Mouse (Mus musculus) heart, adult 2 months (tissue): ENCODE data around the gene Aoc3. TPM values are rescaled to one million over a fixed set of nuclear protein-coding genes. Genes with fewer than 3 reads are reported as not detected.
"Not testable (repeated sequence)": the region's sequence is repeated elsewhere in the genome, so short reads cannot be mapped to it uniquely, and the experiment has no call there.

Experiments
- DNase-seq, 2 experiments: peaks; one replicate each; pipeline ENCODE4 v3.0.0; 2021
- H3K27ac ChIP-seq: fragments of 200-600 bp; 2 replicates; pipeline ENCODE4 v1.8.1; 2022
- H3K27me3 ChIP-seq: fragments of 200-500 bp; 2 replicates; pipeline ENCODE4 v1.6.1; 2012; ENCODE audit warnings: mild to moderate bottlenecking, low read length, inconsistent platforms, mixed read lengths; ENCODE audit not compliant: control insufficient read depth, insufficient read depth
- H3K36me3 ChIP-seq: fragments of 200-500 bp; 2 replicates; pipeline ENCODE4 v1.6.1; 2012; ENCODE audit warnings: low read length, inconsistent platforms; ENCODE audit not compliant: control insufficient read depth, insufficient read depth
- H3K4me1 ChIP-seq: fragments of 200-500 bp; 2 replicates; pipeline ENCODE4 v1.6.1; 2011; ENCODE audit warnings: low read length; ENCODE audit not compliant: control insufficient read depth, insufficient read depth
- H3K4me3 ChIP-seq: fragments of 200-600 bp; 2 replicates; pipeline ENCODE4 v1.8.1; 2022
- H3K79me2 ChIP-seq: fragments of 200-500 bp; replicated peaks from 2 replicates; pipeline ENCODE4 v1.6.1; 2012; ENCODE audit warnings: mild to moderate bottlenecking, inconsistent platforms, low read length, moderate library complexity, mixed read lengths; ENCODE audit not compliant: control insufficient read depth, insufficient read depth
- H3K9ac ChIP-seq: fragments of 200-500 bp; 2 replicates; pipeline ENCODE4 v1.6.1; 2012; ENCODE audit warnings: low read depth, mild to moderate bottlenecking, control low read depth, inconsistent platforms, low read length, mixed read lengths
- CTCF ChIP-seq: fragments of 200-600 bp; IDR thresholded peaks from 2 replicates; pipeline ENCODE4 v1.8.1; 2022; ENCODE audit warnings: antibody characterized with exemption, mild to moderate bottlenecking, moderate library complexity
- EP300 ChIP-seq: fragments of 200-500 bp; IDR thresholded peaks from 2 replicates; pipeline ENCODE4 v1.6.1; 2011; ENCODE audit warnings: low read depth, low read length, control low read depth; ENCODE audit not compliant: insufficient read depth
- POLR2A ChIP-seq: fragments of 200-500 bp; IDR thresholded peaks from 2 replicates; pipeline ENCODE4 v1.6.1; 2011; ENCODE audit warnings: mild to moderate bottlenecking, low read depth, low read length, control low read depth; ENCODE audit not compliant: insufficient read depth
- WGBS: fragments of 180-500 bp; shearing (Covaris S2); methylation state at CpG from one replicate; pipeline ENCODE4 v1.1.7; 2018; 5-methylcytosine and 5-hydroxymethylcytosine counted together
- intact Hi-C: fragments of 180-260 bp; cut with DNase I; formaldehyde crosslinking; loops from one replicate; pipeline ENCODE4 v1.15.1; 2025
- polyA plus RNA-seq: library from polyadenylated mRNA; depleted of rRNA; stranded (reverse); fragments of >200 nt; gene quantifications from 2 replicates; pipeline ENCODE4 v1.2.3, GENCODE M21; 2012
- total RNA-seq, 2 experiments: library from RNA; stranded (reverse); gene quantifications; 2 replicates each; pipeline ENCODE4 v1.2.3; 2021

Gene Aoc3
- total and polyA plus RNA-seq, 3 experiments, result 11.5 to 21.8 (median 13.3) TPM

DNA sequence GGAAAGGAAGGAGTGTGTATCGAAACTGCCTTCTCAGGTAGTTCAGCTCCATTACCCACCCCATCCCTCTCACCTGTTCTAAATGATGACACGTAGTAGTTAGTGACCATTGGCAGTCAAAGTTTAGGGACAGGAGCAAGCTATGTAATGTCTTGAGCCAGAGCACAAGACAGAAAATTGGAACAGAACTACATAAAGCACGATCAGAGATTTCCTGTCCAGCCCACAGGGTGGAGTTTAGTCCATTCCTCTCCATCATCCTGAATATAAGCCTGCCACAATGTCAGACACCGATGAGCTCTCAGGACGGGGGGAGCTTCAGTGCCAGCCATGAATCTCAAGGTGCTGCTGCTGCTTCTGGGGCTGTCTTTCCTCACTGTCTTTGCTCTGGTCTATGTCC is 5.6 kb upstream of the Aoc3 start, which contains the start of gene Aoc2:
Aoc2 (plus strand) TSS at position 301 of the 400 bp plus-strand sequence.
- Histone ChIP-seq H3K27ac (no peak within 1 kb of the TSS), H3K9ac (no peak within 1 kb of the TSS), H3K36me3 (no peaks in the 10 kb centered on the region), H3K79me2 (no peaks in the 10 kb centered on the region), H3K4me3 (no peak within 1 kb of the TSS), H3K4me1 (peaks cover 4% of the 10 kb centered on the region), H3K27me3 (no peaks in the 10 kb centered on the region)
- TF ChIP-seq EP300 (no peak), CTCF (no peak), POLR2A (no peak)
- 70% methylated on average over 5 of the region's 5 CpGs for WGBS
- intact Hi-C loops, result loop anchor here (10.0 kb wide), 1 partner anchor 230 kb away; the partner anchor contains the start of genes Brca1 and Nbr1
- DNase-seq, result no peak

DNA sequence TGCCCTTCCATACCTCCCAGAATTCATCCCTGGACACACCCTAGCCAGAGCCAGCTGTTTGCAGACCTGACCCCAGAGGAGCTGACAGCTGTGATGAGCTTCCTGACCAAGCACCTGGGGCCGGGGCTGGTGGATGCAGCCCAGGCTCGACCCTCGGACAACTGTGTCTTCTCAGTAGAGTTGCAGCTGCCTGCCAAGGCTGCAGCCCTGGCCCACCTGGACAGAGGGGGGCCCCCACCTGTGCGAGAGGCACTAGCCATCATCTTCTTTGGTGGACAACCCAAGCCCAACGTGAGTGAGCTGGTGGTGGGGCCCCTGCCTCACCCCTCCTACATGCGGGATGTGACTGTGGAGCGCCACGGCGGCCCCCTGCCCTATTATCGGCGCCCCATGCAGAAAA is 5.2 kb upstream of the Aoc3 start:
- not testable (repeated sequence) for H3K4me3 ChIP-seq, H3K27ac ChIP-seq, H3K79me2 ChIP-seq, H3K36me3 ChIP-seq, H3K4me1 ChIP-seq, DNase-seq, H3K27me3 ChIP-seq, H3K9ac ChIP-seq
- intact Hi-C loops, result loop anchor here (10.0 kb wide), 1 partner anchor 230 kb away; the partner anchor contains the start of genes Brca1 and Nbr1
- 92% methylated on average over 11 of the region's 11 CpGs for WGBS

DNA sequence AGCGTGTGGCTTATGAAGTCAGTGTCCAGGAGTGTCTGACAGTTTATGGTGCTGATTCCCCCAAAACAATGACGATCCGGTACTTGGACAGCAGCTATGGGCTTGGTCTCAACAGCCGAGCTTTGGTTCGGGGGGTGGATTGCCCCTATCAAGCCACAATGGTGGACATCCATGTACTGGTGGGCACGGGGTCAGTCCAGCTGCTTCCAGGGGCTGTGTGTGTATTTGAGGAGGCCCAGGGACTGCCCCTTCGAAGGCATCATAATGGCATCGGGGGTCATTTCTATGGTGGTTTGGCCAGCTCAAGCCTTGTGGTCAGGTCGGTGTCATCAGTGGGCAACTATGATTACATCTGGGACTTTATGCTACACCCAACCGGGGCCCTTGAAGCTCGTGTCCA is 4.3 kb upstream of the Aoc3 start:
- intact Hi-C loops, result loop anchor here (10.0 kb wide), 1 partner anchor 229 kb away; the partner anchor contains the start of genes Brca1 and Nbr1
- Histone ChIP-seq H3K36me3 (no peaks in the 10 kb centered on the region), H3K27ac (no peak overlapping the region), H3K4me3 (no peak overlapping the region), H3K79me2 (no peaks in the 10 kb centered on the region), H3K27me3 (no peaks in the 10 kb centered on the region), H3K4me1 (peaks cover 4% of the 10 kb centered on the region), H3K9ac (no peak overlapping the region)
- no peak for DNase-seq
- TF ChIP-seq EP300, result no peak
- TF ChIP-seq POLR2A, result no peak
- no peak for TF ChIP-seq CTCF
- WGBS, result 89% methylated on average over 11 of the region's 11 CpGs

DNA sequence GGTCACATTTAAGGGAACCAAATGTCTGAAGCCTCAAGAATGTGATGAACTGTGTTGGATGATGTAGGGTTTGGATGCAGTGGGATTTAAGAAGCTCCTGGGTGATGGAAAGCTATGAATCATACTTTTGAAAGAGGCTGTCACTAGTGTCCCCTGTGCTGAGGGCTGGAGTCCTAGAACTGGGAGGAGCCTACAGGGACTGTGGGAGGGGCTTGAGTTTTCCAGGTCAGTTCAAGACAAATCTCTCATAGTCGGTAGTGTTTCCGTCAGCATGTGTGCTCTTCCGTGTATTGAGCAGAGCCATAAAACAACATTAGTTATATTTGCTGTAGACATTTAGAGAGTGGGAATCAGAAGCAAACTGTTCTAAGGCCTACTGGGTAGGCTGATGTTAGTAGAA is 3.1 kb upstream of the Aoc3 start:
- 61% methylated on average over 3 of the region's 3 CpGs for WGBS
- no peak for TF ChIP-seq EP300
- no peak for TF ChIP-seq POLR2A
- intact Hi-C loops, result loop anchor here (10.0 kb wide), 1 partner anchor 227 kb away; the partner anchor contains the start of genes Brca1 and Nbr1
- no peaks in the 10 kb centered on the region for H3K27me3 ChIP-seq
- peaks cover 4% of the 10 kb centered on the region for H3K4me1 ChIP-seq
- no peaks in the 10 kb centered on the region for H3K79me2 ChIP-seq
- DNase-seq, result no peak
- no peak overlapping the region for H3K9ac ChIP-seq
- no peak overlapping the region for H3K4me3 ChIP-seq
- no peak overlapping the region for H3K27ac ChIP-seq
- no peaks in the 10 kb centered on the region for H3K36me3 ChIP-seq

DNA sequence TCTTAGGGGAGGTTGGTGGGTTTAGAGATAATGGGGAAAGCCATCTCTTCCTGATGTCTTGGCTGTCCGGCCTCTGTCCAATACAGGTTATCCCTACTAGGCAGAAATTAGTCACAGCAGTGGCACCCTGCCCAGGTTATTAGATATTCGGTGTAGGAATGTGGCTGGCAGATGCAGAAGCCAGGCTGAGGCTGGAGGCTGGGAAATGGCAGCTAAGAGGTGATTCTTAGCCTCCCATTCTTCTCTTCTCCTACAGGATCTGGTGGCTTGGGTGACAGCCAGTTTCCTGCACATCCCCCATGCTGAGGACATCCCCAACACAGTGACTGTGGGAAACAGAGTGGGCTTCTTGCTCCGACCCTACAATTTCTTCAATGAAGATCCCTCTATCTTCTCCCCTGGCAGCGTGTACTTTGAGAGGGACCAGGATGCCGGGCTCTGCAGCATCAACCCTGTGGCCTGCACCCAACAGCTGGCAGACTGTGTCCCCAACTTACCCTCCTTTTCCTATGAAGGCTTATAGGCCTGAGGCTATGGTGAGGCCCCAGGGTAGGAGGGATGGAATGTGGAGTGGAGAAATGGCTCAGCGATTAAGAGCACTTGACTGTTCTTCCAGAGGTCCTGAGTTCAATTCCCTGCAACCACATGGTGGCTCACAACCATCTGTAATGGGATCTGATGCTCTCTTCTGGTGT is 1.3 kb upstream of the Aoc3 start:
- H3K9ac ChIP-seq, result no peak overlapping the region
- H3K27ac ChIP-seq, result peak overlapping the region; percentile 18
- DNase-seq, result peak; percentile 47 to 57
- no peaks in the 10 kb centered on the region for H3K27me3 ChIP-seq
- peaks cover 4% of the 10 kb centered on the region for H3K4me1 ChIP-seq
- H3K36me3 ChIP-seq, result no peaks in the 10 kb centered on the region
- H3K4me3 ChIP-seq, result no peak overlapping the region
- H3K79me2 ChIP-seq, result no peaks in the 10 kb centered on the region
- no peak for TF ChIP-seq EP300
- TF ChIP-seq POLR2A, result no peak
- TF ChIP-seq CTCF, result no peak
- intact Hi-C loops, result loop anchor here (10.0 kb wide), 1 partner anchor 226 kb away; the partner anchor contains the start of genes Brca1 and Nbr1
- WGBS, result 35% methylated on average over 6 of the region's 6 CpGs

DNA sequence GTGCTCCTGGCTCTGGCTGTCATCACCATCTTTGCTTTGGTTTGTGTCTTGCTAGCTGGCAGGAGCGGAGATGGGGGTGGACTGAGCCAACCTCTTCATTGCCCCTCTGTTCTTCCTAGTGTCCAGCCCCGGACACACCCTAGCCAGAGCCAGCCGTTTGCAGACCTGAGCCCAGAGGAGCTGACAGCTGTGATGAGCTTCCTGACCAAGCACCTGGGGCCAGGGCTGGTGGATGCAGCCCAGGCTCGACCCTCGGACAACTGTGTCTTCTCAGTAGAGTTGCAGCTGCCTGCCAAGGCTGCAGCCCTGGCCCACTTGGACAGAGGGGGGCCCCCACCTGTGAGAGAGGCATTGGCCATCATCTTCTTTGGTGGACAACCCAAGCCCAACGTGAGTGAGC is 556 bp downstream of the Aoc3 start:
- not testable (repeated sequence) for H3K36me3 ChIP-seq, H3K79me2 ChIP-seq, H3K4me1 ChIP-seq, H3K27me3 ChIP-seq, DNase-seq
- peak overlapping the region; percentile 40 for H3K4me3 ChIP-seq
- H3K27ac ChIP-seq, result peak overlapping the region; percentile 72
- WGBS, result 39% methylated on average over 6 of the region's 6 CpGs
- H3K9ac ChIP-seq, result peak overlapping the region; percentile 28
- intact Hi-C loops, result loop anchor here (1.0 kb wide), 1 partner anchor 29 kb away; no protein-coding TSS in a partner anchor
